Mouse (Mus musculus): ENCODE measurements around the gene Dnaaf5. TPM values are rescaled to one million over a fixed set of nuclear protein-coding genes. Genes with fewer than 3 reads are reported as not detected.

Dnaaf5 gene
- polyA plus RNA-seq, 1 experiment from 2014 or later: 3.5 TPM

GRCm38 (mm10) chr5:139174141-139174540, 24.1 kb downstream of the Dnaaf5 start:
- peaks cover 9% of the 10 kb centered on the region; the same call in 1 of the 2 replicates for H3K36me3 ChIP-seq (ENCODE audit: control insufficient read depth, insufficient read depth, low read length)

DNA sequence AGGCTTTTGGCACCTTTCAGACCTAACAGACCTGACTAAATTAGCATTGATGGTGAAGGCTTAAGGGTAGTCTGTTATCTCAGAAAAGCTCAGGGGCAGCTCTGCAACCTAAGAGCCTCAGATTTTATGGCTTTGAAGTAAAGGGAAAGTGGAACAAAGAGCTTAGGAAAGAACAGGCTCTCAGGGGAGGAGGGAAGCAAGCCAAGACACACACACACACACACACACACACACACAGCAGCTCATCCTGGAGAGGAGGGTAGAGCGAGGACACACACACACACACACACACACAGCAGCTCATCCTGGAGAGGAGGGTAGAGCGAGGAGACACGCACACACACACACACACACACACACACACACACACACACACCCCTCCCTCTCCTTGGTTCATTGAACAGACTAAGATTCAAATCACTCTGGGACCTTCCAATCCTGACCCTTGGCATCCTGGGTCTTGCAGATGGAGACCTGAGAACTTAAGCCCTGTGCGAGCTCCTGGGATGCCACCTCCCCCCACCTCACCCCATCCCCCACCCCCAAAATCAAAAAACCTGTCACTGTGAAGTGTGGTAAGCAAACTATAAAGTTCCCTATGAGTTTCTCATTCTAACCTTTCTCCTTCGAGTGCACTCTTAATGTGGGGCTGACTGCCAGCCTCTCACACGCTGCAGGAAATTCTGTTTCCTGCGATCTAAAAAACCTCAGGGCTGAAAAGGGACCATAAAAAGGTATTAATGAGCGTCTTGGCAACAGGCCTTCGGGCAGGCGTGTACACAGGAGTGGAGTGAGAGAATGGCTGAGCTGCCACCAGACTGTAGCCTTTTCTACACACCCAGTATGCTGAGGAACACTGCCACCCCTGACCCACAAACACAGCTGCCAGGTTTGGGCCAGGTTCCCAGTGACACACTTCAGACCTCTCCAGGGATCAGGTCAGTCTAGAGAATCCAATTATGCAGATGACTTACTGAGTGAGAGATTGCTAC, 24.8 kb downstream of the Dnaaf5 start:
- Histone ChIP-seq H3K36me3 (ENCODE audit: control insufficient read depth, insufficient read depth, low read length) (peaks cover 9% of the 10 kb centered on the region; the same call in 1 of the 2 replicates), H3K9ac (ENCODE audit: low read depth, low read length) (no peak overlapping the region)
- peak; percentile 73 for ATAC-seq

More at GRCm38 (mm10) chr5:139174141-139174540, 24.1 kb downstream of the Dnaaf5 start:
- Histone ChIP-seq H3K9ac (ENCODE audit: low read depth, low read length) (peak overlapping the region; percentile 18; the same call in 1 of the 2 replicates), H3K27me3 (ENCODE audit: control insufficient read depth, insufficient read depth, low read depth, low read length) (no peaks in the 10 kb centered on the region), H3K9me3 (replicated peaks; ENCODE audit: control insufficient read depth, low read length, poor library complexity, severe bottlenecking) (no peaks in the 10 kb centered on the region), H3K4me3 (ENCODE audit: low read depth, low read length) (no peak overlapping the region), H3K4me1 (ENCODE audit: control insufficient read depth, insufficient read depth, low read length) (peaks cover 14% of the 10 kb centered on the region), H3K27ac (ENCODE audit: low read length) (peak overlapping the region; percentile 70), H3K4me2 (ENCODE audit: low read length) (no peak overlapping the region)
- ATAC-seq: peak; percentile 54
- 58% methylated on average over 10 of the region's 10 CpGs for WGBS

GRCm38 (mm10) chr5:139178895-139179631, 29.0 kb downstream of the Dnaaf5 start:
- no peak overlapping the region for H3K4me3 ChIP-seq (ENCODE audit: low read depth, low read length)
- H3K4me1 ChIP-seq (ENCODE audit: control insufficient read depth, insufficient read depth, low read length): peaks cover 11% of the 10 kb centered on the region
- ATAC-seq: peak; percentile 81
- H3K27ac ChIP-seq (ENCODE audit: low read length): no peak overlapping the region
- WGBS: 30% methylated on average over 11 of the region's 11 CpGs
- H3K9ac ChIP-seq (ENCODE audit: low read depth, low read length): no peak overlapping the region
- H3K4me2 ChIP-seq (ENCODE audit: low read length): no peak overlapping the region
- H3K36me3 ChIP-seq (ENCODE audit: control insufficient read depth, insufficient read depth, low read length): peaks cover 18% of the 10 kb centered on the region
- no peaks in the 10 kb centered on the region for H3K9me3 ChIP-seq (replicated peaks; ENCODE audit: control insufficient read depth, low read length, poor library complexity, severe bottlenecking)
- H3K27me3 ChIP-seq (ENCODE audit: control insufficient read depth, insufficient read depth, low read depth, low read length): no peaks in the 10 kb centered on the region

More for the DNA sequence above, 24.8 kb downstream of the Dnaaf5 start:
- no peaks in the 10 kb centered on the region for H3K9me3 ChIP-seq (replicated peaks; ENCODE audit: control insufficient read depth, low read length, poor library complexity, severe bottlenecking)
- no peak overlapping the region for H3K4me2 ChIP-seq (ENCODE audit: low read length)
- no peaks in the 10 kb centered on the region for H3K27me3 ChIP-seq (ENCODE audit: control insufficient read depth, insufficient read depth, low read depth, low read length)
- H3K27ac ChIP-seq (ENCODE audit: low read length): peak overlapping the region; percentile 55
- 38% methylated on average over 9 of the region's 10 CpGs for WGBS
- no peak overlapping the region for H3K4me3 ChIP-seq (ENCODE audit: low read depth, low read length)
- H3K4me1 ChIP-seq (ENCODE audit: control insufficient read depth, insufficient read depth, low read length): peaks cover 14% of the 10 kb centered on the region

DNA sequence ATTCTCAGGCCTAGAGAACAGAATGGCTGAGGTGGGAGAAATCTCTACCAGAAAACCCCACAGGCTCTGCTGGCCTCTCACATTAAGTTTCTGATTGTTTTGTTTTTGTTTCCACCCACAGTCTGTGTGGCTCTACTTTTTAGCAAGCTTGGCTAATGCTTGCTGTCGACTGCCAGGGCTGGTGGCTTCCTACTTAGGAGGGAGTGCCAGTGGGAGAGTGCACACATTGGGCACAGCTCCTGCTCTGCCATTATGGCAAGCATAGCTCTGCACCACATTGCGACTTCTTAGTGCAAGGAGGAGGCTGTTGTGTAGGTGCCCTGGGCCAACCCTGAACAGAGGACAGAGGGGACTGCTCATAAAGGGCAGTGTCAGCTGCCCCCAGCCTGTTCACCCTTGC, 33.1 kb downstream of the Dnaaf5 start:
- no peaks in the 10 kb centered on the region for H3K9me3 ChIP-seq (replicated peaks; ENCODE audit: control insufficient read depth, low read length, poor library complexity, severe bottlenecking)
- no peak overlapping the region for H3K4me3 ChIP-seq (ENCODE audit: low read depth, low read length)
- no peak for ATAC-seq
- peaks cover 33% of the 10 kb centered on the region for H3K36me3 ChIP-seq (ENCODE audit: control insufficient read depth, insufficient read depth, low read length)
- no peak overlapping the region for H3K9ac ChIP-seq (ENCODE audit: low read depth, low read length)
- no peak overlapping the region for H3K27ac ChIP-seq (ENCODE audit: low read length)
- no peak overlapping the region for H3K4me2 ChIP-seq (ENCODE audit: low read length)
- 90% methylated on average over 2 of the region's 2 CpGs for WGBS
- no peaks in the 10 kb centered on the region for H3K27me3 ChIP-seq (ENCODE audit: control insufficient read depth, insufficient read depth, low read depth, low read length)
- no peaks in the 10 kb centered on the region for H3K4me1 ChIP-seq (ENCODE audit: control insufficient read depth, insufficient read depth, low read length)

- Histone ChIP-seq H3K36me3 (ENCODE audit: control insufficient read depth, insufficient read depth, low read length) (peaks cover 30% of the 10 kb centered on the region), H3K27ac (ENCODE audit: low read length) (no peak overlapping the region), H3K4me1 (ENCODE audit: control insufficient read depth, insufficient read depth, low read length) (no peaks in the 10 kb centered on the region), H3K9me3 (replicated peaks; ENCODE audit: control insufficient read depth, low read length, poor library complexity, severe bottlenecking) (no peaks in the 10 kb centered on the region), H3K4me2 (ENCODE audit: low read length) (no peak overlapping the region), H3K27me3 (ENCODE audit: control insufficient read depth, insufficient read depth, low read depth, low read length) (no peaks in the 10 kb centered on the region), H3K9ac (ENCODE audit: low read depth, low read length) (no peak overlapping the region), H3K4me3 (ENCODE audit: low read depth, low read length) (no peak overlapping the region)
- 93% methylated on average over 9 of the region's 9 CpGs for WGBS
- no peak for ATAC-seq
Measured at GRCm38 (mm10) chr5:139183601-139184000, 33.6 kb downstream of the Dnaaf5 start.

GRCm38 (mm10) chr5:139184897-139185296, 34.9 kb downstream of the Dnaaf5 start:
- Histone ChIP-seq H3K36me3 (ENCODE audit: control insufficient read depth, insufficient read depth, low read length) (peaks cover 30% of the 10 kb centered on the region), H3K4me3 (ENCODE audit: low read depth, low read length) (no peak overlapping the region), H3K4me1 (ENCODE audit: control insufficient read depth, insufficient read depth, low read length) (no peaks in the 10 kb centered on the region), H3K4me2 (ENCODE audit: low read length) (no peak overlapping the region), H3K9ac (ENCODE audit: low read depth, low read length) (no peak overlapping the region), H3K9me3 (replicated peaks; ENCODE audit: control insufficient read depth, low read length, poor library complexity, severe bottlenecking) (no peaks in the 10 kb centered on the region), H3K27me3 (ENCODE audit: control insufficient read depth, insufficient read depth, low read depth, low read length) (no peaks in the 10 kb centered on the region), H3K27ac (ENCODE audit: low read length) (no peak overlapping the region)
- ATAC-seq: no peak
- 83% methylated on average over 4 of the region's 4 CpGs for WGBS

GRCm38 (mm10) chr5:139189726-139190125, 39.7 kb downstream of the Dnaaf5 start:
- WGBS: 98% methylated on average over 5 of the region's 5 CpGs
- Histone ChIP-seq H3K9me3 (replicated peaks; ENCODE audit: control insufficient read depth, low read length, poor library complexity, severe bottlenecking) (no peaks in the 10 kb centered on the region), H3K4me3 (ENCODE audit: low read depth, low read length) (no peak overlapping the region), H3K27ac (ENCODE audit: low read length) (no peak overlapping the region), H3K4me2 (ENCODE audit: low read length) (no peak overlapping the region), H3K36me3 (ENCODE audit: control insufficient read depth, insufficient read depth, low read length) (peaks cover 14% of the 10 kb centered on the region), H3K9ac (ENCODE audit: low read depth, low read length) (no peak overlapping the region), H3K27me3 (ENCODE audit: control insufficient read depth, insufficient read depth, low read depth, low read length) (no peaks in the 10 kb centered on the region), H3K4me1 (ENCODE audit: control insufficient read depth, insufficient read depth, low read length) (no peaks in the 10 kb centered on the region)
- no peak for ATAC-seq

DNA sequence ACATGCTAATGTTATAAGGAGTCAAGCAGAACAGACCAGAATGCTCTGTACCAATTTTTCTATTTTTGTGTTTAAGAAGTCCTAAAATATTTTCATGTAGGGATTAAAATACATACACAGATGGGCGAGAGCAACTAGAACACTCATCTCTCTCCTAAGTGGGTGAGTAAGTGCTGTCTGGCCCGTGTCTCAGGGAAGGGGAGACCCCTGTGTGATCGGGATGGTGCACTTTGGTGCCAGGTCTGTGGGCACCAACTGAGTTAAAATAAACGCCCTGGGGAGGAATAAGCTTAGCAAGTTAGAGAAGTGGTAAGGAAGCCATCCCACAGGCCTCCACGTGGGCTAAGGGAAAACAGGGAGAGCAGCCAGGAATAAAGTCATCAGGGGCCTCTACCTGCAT, 40.9 kb downstream of the Dnaaf5 start:
- Histone ChIP-seq H3K4me1 (ENCODE audit: control insufficient read depth, insufficient read depth, low read length) (no peaks in the 10 kb centered on the region), H3K4me3 (ENCODE audit: low read depth, low read length) (no peak overlapping the region), H3K36me3 (ENCODE audit: control insufficient read depth, insufficient read depth, low read length) (peaks cover 10% of the 10 kb centered on the region; the same call in 1 of the 2 replicates), H3K9me3 (replicated peaks; ENCODE audit: control insufficient read depth, low read length, poor library complexity, severe bottlenecking) (no peaks in the 10 kb centered on the region), H3K27ac (ENCODE audit: low read length) (no peak overlapping the region), H3K27me3 (ENCODE audit: control insufficient read depth, insufficient read depth, low read depth, low read length) (no peaks in the 10 kb centered on the region), H3K9ac (ENCODE audit: low read depth, low read length) (no peak overlapping the region), H3K4me2 (ENCODE audit: low read length) (no peak overlapping the region)
- no peak for ATAC-seq
- 75% methylated on average over 5 of the region's 5 CpGs for WGBS
